Mouse (Mus musculus): ENCODE results near the gene Gpatch2. TPM values are rescaled to one million over a fixed set of nuclear protein-coding genes. Genes with fewer than 3 reads are reported as not detected.

Gpatch2 gene
- polyA plus RNA-seq, 1 experiment from 2014 or later, result 29.0 TPM

- H3K4me1 ChIP-seq, result no peaks in the 10 kb centered on the region
- no peak for ATAC-seq (ENCODE audit: low FRiP score)
- H3K36me3 ChIP-seq, result peaks cover 23% of the 10 kb centered on the region
- no peak overlapping the region for H3K9ac ChIP-seq
- H3K4me2 ChIP-seq (replicated peaks), result no peak overlapping the region
- no peak overlapping the region for H3K4me3 ChIP-seq
- 89% methylated on average over 13 of the region's 13 CpGs for WGBS
- no peaks in the 10 kb centered on the region for H3K27me3 ChIP-seq
- H3K9me3 ChIP-seq (replicated peaks), result no peaks in the 10 kb centered on the region
- H3K27ac ChIP-seq, result no peak overlapping the region
These were observed 13.3 kb downstream of the Gpatch2 start for GRCm38 (mm10) chr1:187228414-187229146.

GRCm38 (mm10) chr1:187230255-187230654 is 14.9 kb downstream of the Gpatch2 start:
- no peaks in the 10 kb centered on the region for H3K9me3 ChIP-seq (replicated peaks)
- no peaks in the 10 kb centered on the region for H3K27me3 ChIP-seq
- no peak overlapping the region for H3K4me2 ChIP-seq (replicated peaks)
- WGBS, result 83% methylated on average over 5 of the region's 5 CpGs
- no peak for ATAC-seq (ENCODE audit: low FRiP score)
- H3K36me3 ChIP-seq, result peaks cover 24% of the 10 kb centered on the region
- no peak overlapping the region for H3K9ac ChIP-seq
- no peak overlapping the region for H3K4me3 ChIP-seq
- H3K4me1 ChIP-seq, result no peaks in the 10 kb centered on the region
- H3K27ac ChIP-seq, result no peak overlapping the region

GRCm38 (mm10) chr1:187232196-187232955 is 17.1 kb downstream of the Gpatch2 start:
- peaks cover 14% of the 10 kb centered on the region for H3K36me3 ChIP-seq
- no peak overlapping the region for H3K4me2 ChIP-seq (replicated peaks)
- H3K27ac ChIP-seq, result no peak overlapping the region
- H3K9ac ChIP-seq, result no peak overlapping the region
- H3K4me3 ChIP-seq, result no peak overlapping the region
- H3K4me1 ChIP-seq, result no peaks in the 10 kb centered on the region
- H3K27me3 ChIP-seq, result no peaks in the 10 kb centered on the region
- no peaks in the 10 kb centered on the region for H3K9me3 ChIP-seq (replicated peaks)
- no peak for ATAC-seq (ENCODE audit: low FRiP score)
- 89% methylated on average over 14 of the region's 14 CpGs for WGBS

DNA sequence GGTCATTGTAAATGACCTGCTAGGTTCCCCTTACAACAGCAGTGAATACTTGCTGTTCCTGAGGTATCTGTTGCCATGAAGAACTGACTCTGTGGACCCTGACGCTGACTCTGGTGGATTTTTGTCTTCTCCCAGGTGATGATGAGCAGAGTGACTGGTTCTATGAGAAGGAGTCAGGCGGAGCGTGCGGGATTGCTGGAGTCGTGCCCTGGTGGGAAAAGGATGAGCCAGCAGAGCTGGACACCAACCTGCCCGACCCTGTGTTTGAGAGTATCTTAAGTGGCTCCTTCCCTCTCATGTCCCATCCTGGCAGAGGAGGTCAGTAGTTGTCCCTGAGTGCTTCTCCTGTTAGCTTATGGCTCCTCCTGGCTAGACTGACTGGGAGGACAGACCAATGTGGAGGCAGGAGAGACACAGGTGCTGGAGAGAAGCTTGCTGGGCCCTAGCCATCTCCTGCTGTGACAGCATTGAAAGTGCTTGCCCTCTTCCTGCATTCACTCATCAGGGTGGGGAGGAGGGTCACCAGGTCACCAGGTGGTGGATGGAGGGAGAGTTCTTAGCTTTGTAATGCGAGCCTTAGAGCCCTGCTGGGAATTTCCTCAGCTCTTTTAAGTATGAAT is 17.8 kb downstream of the Gpatch2 start:
- Histone ChIP-seq H3K4me2 (replicated peaks) (no peak overlapping the region), H3K4me3 (no peak overlapping the region), H3K27me3 (no peaks in the 10 kb centered on the region), H3K9me3 (replicated peaks) (no peaks in the 10 kb centered on the region), H3K36me3 (peaks cover 17% of the 10 kb centered on the region), H3K4me1 (no peaks in the 10 kb centered on the region), H3K9ac (no peak overlapping the region), H3K27ac (no peak overlapping the region)
- 51% methylated on average over 7 of the region's 7 CpGs for WGBS
- ATAC-seq (ENCODE audit: low FRiP score), result no peak

DNA sequence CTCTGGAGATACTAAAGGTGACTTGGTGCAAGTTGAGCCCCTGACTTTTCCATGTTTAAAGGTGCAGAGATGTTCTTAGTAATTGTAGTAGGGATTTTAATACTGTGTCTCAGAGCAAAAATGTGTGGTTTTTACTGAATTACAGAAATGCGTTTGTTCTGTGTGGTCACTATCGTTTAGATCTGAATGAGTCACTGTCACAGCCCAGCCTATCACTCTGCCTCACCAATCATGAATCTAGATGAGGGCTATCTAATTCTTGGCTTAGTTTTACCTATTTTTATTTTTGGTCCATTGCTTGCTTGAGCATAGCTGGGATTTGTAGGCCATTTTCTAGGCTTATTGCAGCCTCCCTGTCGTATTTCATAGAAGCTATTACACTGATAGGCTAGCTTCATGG is 19.9 kb downstream of the Gpatch2 start:
- Histone ChIP-seq H3K9me3 (replicated peaks) (no peaks in the 10 kb centered on the region), H3K36me3 (peaks cover 17% of the 10 kb centered on the region), H3K4me1 (no peaks in the 10 kb centered on the region), H3K9ac (no peak overlapping the region), H3K27ac (no peak overlapping the region), H3K27me3 (no peaks in the 10 kb centered on the region), H3K4me3 (no peak overlapping the region), H3K4me2 (replicated peaks) (no peak overlapping the region)
- no peak for ATAC-seq (ENCODE audit: low FRiP score)
- WGBS, result 96% methylated on average over 3 of the region's 3 CpGs

GRCm38 (mm10) chr1:187236296-187236695 is 21.0 kb downstream of the Gpatch2 start:
- H3K9ac ChIP-seq, result no peak overlapping the region
- H3K4me1 ChIP-seq, result no peaks in the 10 kb centered on the region
- H3K27me3 ChIP-seq, result no peaks in the 10 kb centered on the region
- WGBS, result 67% methylated on average over 6 of the region's 6 CpGs
- H3K4me3 ChIP-seq, result no peak overlapping the region
- H3K9me3 ChIP-seq (replicated peaks), result no peaks in the 10 kb centered on the region
- no peak for ATAC-seq (ENCODE audit: low FRiP score)
- no peak overlapping the region for H3K27ac ChIP-seq
- H3K36me3 ChIP-seq, result peaks cover 14% of the 10 kb centered on the region
- no peak overlapping the region for H3K4me2 ChIP-seq (replicated peaks)

GRCm38 (mm10) chr1:187238061-187238460 is 22.8 kb downstream of the Gpatch2 start:
- H3K9ac ChIP-seq, result no peak overlapping the region
- no peaks in the 10 kb centered on the region for H3K4me1 ChIP-seq
- WGBS, result 93% methylated on average over 4 of the region's 4 CpGs
- no peaks in the 10 kb centered on the region for H3K9me3 ChIP-seq (replicated peaks)
- H3K36me3 ChIP-seq, result peaks cover 11% of the 10 kb centered on the region
- H3K4me3 ChIP-seq, result no peak overlapping the region
- H3K27ac ChIP-seq, result no peak overlapping the region
- ATAC-seq (ENCODE audit: low FRiP score), result no peak
- no peaks in the 10 kb centered on the region for H3K27me3 ChIP-seq
- H3K4me2 ChIP-seq (replicated peaks), result no peak overlapping the region

DNA sequence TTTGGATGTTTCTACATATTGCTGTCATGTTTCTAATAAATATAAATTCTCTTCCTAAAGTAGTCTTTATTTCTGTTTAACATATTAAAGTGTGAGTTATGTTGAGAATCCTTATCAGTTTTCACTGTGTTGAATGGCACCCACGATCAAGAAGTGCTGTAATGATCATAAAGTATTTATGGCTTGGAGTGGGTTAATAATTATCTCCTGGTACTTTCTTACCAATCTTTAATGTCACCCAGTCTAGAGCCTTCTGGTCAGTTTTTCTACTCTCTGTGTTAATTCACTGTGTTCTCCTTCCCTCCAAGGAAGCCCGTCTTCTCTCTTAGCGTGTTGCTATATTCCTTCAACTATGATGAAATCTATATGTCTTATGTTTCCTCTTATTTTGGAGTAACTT is 25.0 kb downstream of the Gpatch2 start:
- no peak overlapping the region for H3K4me3 ChIP-seq
- no peaks in the 10 kb centered on the region for H3K4me1 ChIP-seq
- H3K36me3 ChIP-seq, result peaks cover 5% of the 10 kb centered on the region; the same call in 1 of the 2 replicates
- H3K27me3 ChIP-seq, result no peaks in the 10 kb centered on the region
- H3K9ac ChIP-seq, result no peak overlapping the region
- no peak overlapping the region for H3K27ac ChIP-seq
- no peak overlapping the region for H3K4me2 ChIP-seq (replicated peaks)
- no peak for ATAC-seq (ENCODE audit: low FRiP score)
- no peaks in the 10 kb centered on the region for H3K9me3 ChIP-seq (replicated peaks)
- WGBS, result 95% methylated on average over 3 of the region's 3 CpGs

- no peaks in the 10 kb centered on the region for H3K27me3 ChIP-seq
- no peak overlapping the region for H3K4me3 ChIP-seq
- no peak overlapping the region for H3K4me2 ChIP-seq (replicated peaks)
- peaks cover 5% of the 10 kb centered on the region; the same call in 1 of the 2 replicates for H3K36me3 ChIP-seq
- H3K9ac ChIP-seq, result no peak overlapping the region
- H3K9me3 ChIP-seq (replicated peaks), result no peaks in the 10 kb centered on the region
- ATAC-seq (ENCODE audit: low FRiP score), result no peak
- WGBS, result 74% methylated on average over 5 of the region's 5 CpGs
- no peak overlapping the region for H3K27ac ChIP-seq
- H3K4me1 ChIP-seq, result no peaks in the 10 kb centered on the region
These were observed 26.0 kb downstream of the Gpatch2 start for GRCm38 (mm10) chr1:187241329-187241728.

- H3K4me1 ChIP-seq, result no peaks in the 10 kb centered on the region
- H3K27ac ChIP-seq, result no peak overlapping the region
- no peak overlapping the region for H3K4me2 ChIP-seq (replicated peaks)
- no peak overlapping the region for H3K4me3 ChIP-seq
- no peak for ATAC-seq (ENCODE audit: low FRiP score)
- no peak overlapping the region for H3K9ac ChIP-seq
- H3K36me3 ChIP-seq, result no peaks in the 10 kb centered on the region
- H3K9me3 ChIP-seq (replicated peaks), result no peaks in the 10 kb centered on the region
- H3K27me3 ChIP-seq, result no peaks in the 10 kb centered on the region
- WGBS, result 76% methylated on average over 5 of the region's 5 CpGs
These were observed 29.4 kb downstream of the Gpatch2 start for GRCm38 (mm10) chr1:187244734-187245133.

GRCm38 (mm10) chr1:187250741-187251262 is 35.5 kb downstream of the Gpatch2 start:
- ATAC-seq (ENCODE audit: low FRiP score), result no peak
- 100% methylated on average over 1 of the region's 1 CpGs for WGBS
- H3K4me3 ChIP-seq, result no peak overlapping the region
- H3K27ac ChIP-seq, result no peak overlapping the region
- H3K9ac ChIP-seq, result no peak overlapping the region
- H3K4me1 ChIP-seq, result no peaks in the 10 kb centered on the region
- no peaks in the 10 kb centered on the region for H3K27me3 ChIP-seq
- H3K36me3 ChIP-seq, result no peaks in the 10 kb centered on the region
- no peaks in the 10 kb centered on the region for H3K9me3 ChIP-seq (replicated peaks)
- H3K4me2 ChIP-seq (replicated peaks), result no peak overlapping the region

GRCm38 (mm10) chr1:187258756-187259155 is 43.4 kb downstream of the Gpatch2 start:
- WGBS, result 80% methylated on average over 4 of the region's 4 CpGs
- Histone ChIP-seq H3K9me3 (replicated peaks) (no peaks in the 10 kb centered on the region), H3K4me3 (no peak overlapping the region), H3K36me3 (no peaks in the 10 kb centered on the region), H3K27ac (no peak overlapping the region), H3K4me2 (replicated peaks) (no peak overlapping the region), H3K27me3 (no peaks in the 10 kb centered on the region), H3K4me1 (0 out of 2 replicates have a peak, but pooled peaks cover 12% of the 10 kb centered on the region), H3K9ac (no peak overlapping the region)
- ATAC-seq (ENCODE audit: low FRiP score), result no peak

Measured in hindbrain, embryonic 12.5 days (tissue).